In the genomic region with DNA sequence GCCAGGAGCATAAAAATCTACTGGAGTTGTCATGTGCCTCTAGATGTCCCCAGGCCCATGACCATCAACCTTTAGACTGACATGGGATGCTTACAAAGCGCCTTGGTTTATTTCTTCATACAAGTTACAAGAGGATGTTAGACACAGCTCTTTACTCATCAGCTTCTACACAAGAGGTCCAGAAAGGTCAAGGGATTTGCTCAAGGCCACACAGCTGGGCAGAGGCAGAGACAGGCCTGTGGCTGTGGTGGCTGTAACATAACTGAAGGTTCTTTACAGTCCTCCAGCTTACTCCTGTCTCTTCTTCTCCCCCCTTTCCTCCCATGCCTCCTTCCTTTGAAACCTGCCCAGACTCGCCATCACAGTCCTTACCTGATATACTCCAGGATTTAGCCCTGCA, we compare ENCODE assay signal across 16 mouse cellular contexts. TPM values are rescaled to one million over a fixed set of nuclear protein-coding genes. Genes with fewer than 3 reads are reported as not detected.
DNase-seq lines count a peak whose midpoint lies in the region.
"Had no signal": no experiment of that assay in that cellular context is flagged by ENCODE, and none has a peak within 500 bp of the region (broad histone marks: within the 10 kb centered on the region; RNA-seq: fewer than 3 reads in every experiment).

No protein-coding gene starts in this region.

- peak; percentile 63 to 79 for DNase-seq in adrenal gland, adult (ENCODE audit: inconsistent age in 2 of 2, low spot score in 1 of 2)
- no peak for DNase-seq in adrenal gland, postnatal 4 days (ENCODE audit: low spot score in 2 of 2)
- DNase-seq in adrenal gland, adult 8-10 months: peak; percentile 54
- DNase-seq in adrenal gland, postnatal 14 days: peak; percentile 49
- peak; percentile 36 to 63 for DNase-seq in adrenal gland, postnatal 36 days
- DNase-seq in lung, postnatal 10 days: no peak
- DNase-seq in right cerebral cortex, adult 18-20 months: no peak
- DNase-seq: B cell, adult 2 months; cerebellum, adult 11 months; cerebellum, adult 18-20 months; cerebellum, adult 8-10 months; cerebellum, adult 9-11 months; cerebellum, postnatal 14 days; forebrain, postnatal 0 days had no signal

RNA-seq across cellular contexts. Expression of a gene that starts 5.2 kb away (rescaled TPM):
- 1 to 10 TPM; 1.1 to 1.4 TPM for total RNA-seq in adrenal gland, postnatal 4 days (2021)
- total RNA-seq in adrenal gland, adult 8-10 months (2022): 1 to 10 TPM in 3 of 4 experiments, under 1 TPM in 1; 0.74 to 2.6 (median 1.2) TPM
- 1.4 and 1.9 TPM in 2 replicates for total RNA-seq in adrenal gland, postnatal 14 days (2021)
- 1 to 10 TPM; 1.2 to 1.3 TPM for total RNA-seq in adrenal gland, postnatal 36 days (2021)
- total RNA-seq: G1E had no signal

RNA-seq across cellular contexts. Expression of a gene that starts 8.2 kb away (rescaled TPM):
- not detected for total RNA-seq in adrenal gland, postnatal 4 days (2021)
- not detected for total RNA-seq in adrenal gland, adult 8-10 months (2022)
- not detected in 2 replicates for total RNA-seq in adrenal gland, postnatal 14 days (2021)
- total RNA-seq in adrenal gland, postnatal 36 days (2021): not detected
- total RNA-seq: CH12.LX; forebrain, postnatal 0 days; G1E had no signal

RNA-seq across cellular contexts. Expression of a gene that starts 15.3 kb away (rescaled TPM):
- not detected for total RNA-seq in adrenal gland, postnatal 4 days (2021)
- total RNA-seq in adrenal gland, adult 8-10 months (2022): 1 to 10 TPM in 1 of 4 experiments, under 1 TPM in 1, not detected in 2; 0.46 to 1.7 TPM
- total RNA-seq in adrenal gland, postnatal 14 days (2021): not detected in 2 replicates
- total RNA-seq in adrenal gland, postnatal 36 days (2021): 1 to 10 TPM in 1 of 2 experiments, under 1 TPM in 1; 0.95 to 1.9 TPM
- total RNA-seq: CH12.LX; forebrain, postnatal 0 days; G1E had no signal

RNA-seq across cellular contexts. Expression of a gene that starts 27.5 kb away (rescaled TPM):
- total RNA-seq in adrenal gland, postnatal 4 days (2021): 1 to 10 TPM; 3.8 to 4.0 TPM
- total RNA-seq in adrenal gland, adult 8-10 months (2022): 1 to 10 TPM; 3.5 to 8.2 (median 4.4) TPM
- 5.1 and 7.8 TPM in 2 replicates for total RNA-seq in adrenal gland, postnatal 14 days (2021)
- 1 to 10 TPM; 4.2 to 7.5 TPM for total RNA-seq in adrenal gland, postnatal 36 days (2021)
- total RNA-seq: CH12.LX; forebrain, postnatal 0 days; G1E had no signal

Comparison
In these comparisons a context has a peak if more than half of its experiments do, and no peak if none do; other contexts are left out.
1. DNase-seq: peak in adrenal gland, adult (2 of 2), adrenal gland, adult 8-10 months (single experiment), adrenal gland, postnatal 14 days (single experiment) and adrenal gland, postnatal 36 days (2 of 2); none in adrenal gland, postnatal 4 days (0 of 2), lung, postnatal 10 days (single experiment) and right cerebral cortex, adult 18-20 months (single experiment).